ENCODE assay signal across 9 mouse cellular contexts in the genomic region with DNA sequence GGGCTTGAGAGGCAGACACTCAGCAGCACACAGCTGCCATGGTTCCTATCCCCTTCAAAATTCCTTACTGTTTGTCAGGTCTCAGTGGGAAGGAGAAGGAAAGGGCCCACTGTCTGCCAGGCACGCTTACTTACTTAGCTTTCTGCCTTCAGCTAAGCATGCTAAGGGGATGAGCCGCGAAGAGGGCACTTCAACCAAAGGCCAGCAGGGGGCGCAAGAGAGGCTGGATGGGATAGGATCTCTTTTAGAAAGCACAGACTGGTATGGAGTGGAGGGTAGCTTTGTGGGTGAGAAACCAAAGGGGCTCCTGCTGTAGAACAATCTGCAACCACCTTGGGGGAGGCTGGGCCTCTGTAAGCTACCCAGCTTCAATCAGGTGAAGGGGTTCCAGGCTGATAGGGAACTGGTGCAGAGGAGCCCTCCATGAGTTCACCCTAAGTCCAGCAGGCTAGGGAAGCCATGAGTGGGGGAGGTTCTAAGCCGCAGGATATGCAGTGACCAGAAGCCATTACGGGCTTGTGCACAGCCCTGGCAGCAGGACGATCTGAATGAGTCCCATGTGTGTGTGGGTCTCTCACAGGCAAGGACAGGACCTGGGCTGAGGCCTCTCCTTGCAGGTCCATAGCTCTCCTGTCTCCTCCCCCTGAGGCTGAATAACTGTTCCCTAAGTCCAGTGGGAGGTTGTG. TPM values are rescaled to one million over a fixed set of nuclear protein-coding genes. Genes with fewer than 3 reads are reported as not detected.
DNase-seq lines count a peak whose midpoint lies in the region; ATAC-seq lines count a peak whose summit lies in the region.
"Had no signal": no experiment of that assay in that cellular context is flagged by ENCODE, and none has a peak within 500 bp of the region (broad histone marks: within the 10 kb centered on the region; RNA-seq: fewer than 3 reads in every experiment).

No protein-coding gene starts in this region.

- no peaks in the 10 kb centered on the region for H3K36me3 ChIP-seq in limb, embryonic 10.5 days
- H3K36me3 ChIP-seq: embryonic facial prominence, embryonic 13.5 days had no signal

- H3K4me3 ChIP-seq in limb, embryonic 10.5 days, result no peak overlapping the region
- H3K4me3 ChIP-seq: embryonic facial prominence, embryonic 13.5 days had no signal

- no peak overlapping the region for H3K27ac ChIP-seq in limb, embryonic 10.5 days
- H3K27ac ChIP-seq: embryonic facial prominence, embryonic 13.5 days had no signal

- WGBS in limb, embryonic 10.5 days, result 42% methylated on average over 7 of the region's 7 CpGs

- peak; percentile 92 for ATAC-seq in common myeloid progenitor, adult 5-6 weeks (replicated peaks; ENCODE audit: low read depth, poor library complexity, severe bottlenecking)

- peaks cover 7% of the 10 kb centered on the region; the same call in 1 of the 2 replicates for H3K4me1 ChIP-seq in limb, embryonic 10.5 days
- H3K4me1 ChIP-seq: embryonic facial prominence, embryonic 13.5 days had no signal

- DNase-seq in 3T3-L1 (ENCODE audit: low read depth, low spot score) (peak; percentile 79), adipocyte (ENCODE audit: low spot score) (peak; percentile 72)
- DNase-seq in gastrocnemius, adult 8-10 months (ENCODE audit: low spot score in 2 of 2), result peak; percentile 69 to 77
- peak; percentile 69 to 90 for DNase-seq in kidney, adult 8-10 months
- peak; percentile 91 for DNase-seq in limb, embryonic 10.5 days (ENCODE audit: low spot score)
- peak; percentile 19 to 69 for DNase-seq in monocyte, adult 2 months (ENCODE audit: low read depth in 1 of 2, low spot score in 2 of 2)
- DNase-seq in spleen, postnatal 36 days (ENCODE audit: low spot score in 2 of 2), result peak; percentile 57 to 62

- H3K27me3 ChIP-seq in limb, embryonic 10.5 days (ENCODE audit: low read depth, poor library complexity, severe bottlenecking), result no peaks in the 10 kb centered on the region
- H3K27me3 ChIP-seq: embryonic facial prominence, embryonic 13.5 days had no signal

- no peaks in the 10 kb centered on the region for H3K9me3 ChIP-seq in limb, embryonic 10.5 days (replicated peaks)
- H3K9me3 ChIP-seq: embryonic facial prominence, embryonic 13.5 days had no signal

RNA-seq across cellular contexts. Expression of gene Angpt4, which starts 19.5 kb away (rescaled TPM):
- not detected in 2 replicates for total RNA-seq in common myeloid progenitor, adult 5-6 weeks (2017)
- under 1 TPM in 1 of 4 experiments, not detected in 3; 0.16 TPM for total RNA-seq in gastrocnemius, adult 8-10 months (2022)
- polyA plus RNA-seq in limb, embryonic 10.5 days (2016; fragmentation: Nextera tagmentation; extraction: Ambion mirVana), result 0.46 and 0.48 TPM in 2 replicates

RNA-seq across cellular contexts. Expression of gene Fam110a, which starts 49.5 kb away (rescaled TPM):
- 3.4 and 6.7 TPM in 2 replicates for total RNA-seq in common myeloid progenitor, adult 5-6 weeks (2017)
- total RNA-seq in gastrocnemius, adult 8-10 months (2022), result 1 to 10 TPM; 1.3 to 1.5 (median 1.4) TPM
- 35.0 and 37.9 TPM in 2 replicates for polyA plus RNA-seq in limb, embryonic 10.5 days (2016; fragmentation: Nextera tagmentation; extraction: Ambion mirVana)
